Mouse (Mus musculus) hindbrain, embryonic 13.5 days (tissue): ENCODE results near the gene Rnpepl1. TPM values are rescaled to one million over a fixed set of nuclear protein-coding genes. Genes with fewer than 3 reads are reported as not detected.

Experiments used
- ATAC-seq: fragments of 200-750 bp; cut with Nextera tagmentation; 2 replicates; pipeline ENCODE4 v1.8.0; 2017; ENCODE audit warnings: moderate TSS enrichment; ENCODE audit not compliant: low FRiP score
- H3K27ac ChIP-seq: fragments of 300-500 bp; sonication (generic); 2 replicates; pipeline ENCODE4 v1.5.1; 2015; ENCODE audit warnings: inconsistent platforms, mild to moderate bottlenecking, moderate library complexity
- H3K27me3 ChIP-seq: fragments of 300-500 bp; sonication (generic); 2 replicates; pipeline ENCODE4 v1.6.1; 2015; ENCODE audit warnings: mild to moderate bottlenecking, inconsistent platforms
- H3K36me3 ChIP-seq: fragments of 300-500 bp; sonication (generic); 2 replicates; pipeline ENCODE4 v1.6.1; 2015; ENCODE audit warnings: mild to moderate bottlenecking, inconsistent platforms
- H3K4me1 ChIP-seq: fragments of 300-500 bp; sonication (generic); replicated peaks from 2 replicates; pipeline ENCODE4 v1.6.1; 2015; ENCODE audit warnings: inconsistent platforms
- H3K4me2 ChIP-seq: fragments of 300-500 bp; sonication (generic); 2 replicates; pipeline ENCODE4 v1.6.1; 2015; ENCODE audit warnings: inconsistent platforms, mild to moderate bottlenecking, moderate library complexity
- H3K4me3 ChIP-seq: fragments of 300-500 bp; sonication (generic); 2 replicates; pipeline ENCODE4 v1.5.1; 2015; ENCODE audit warnings: mild to moderate bottlenecking, inconsistent platforms
- H3K9ac ChIP-seq: fragments of 300-500 bp; sonication (generic); 2 replicates; pipeline ENCODE4 v1.6.1; 2015; ENCODE audit warnings: mild to moderate bottlenecking, inconsistent platforms
- H3K9me3 ChIP-seq: fragments of 300-500 bp; sonication (generic); 2 replicates; pipeline ENCODE4 v1.6.1; 2016; ENCODE audit warnings: inconsistent platforms
- WGBS: fragments of 180-500 bp; shearing (Covaris S2); methylation state at CpG from one replicate; pipeline ENCODE4 v1.1.7; 2015; 5-methylcytosine and 5-hydroxymethylcytosine counted together
- polyA plus RNA-seq: library from polyadenylated mRNA; unstranded; fragments of >200 nt; fragmentation: Nextera tagmentation; extraction: Ambion mirVana; gene quantifications from 2 replicates; pipeline ENCODE4 v1.2.1, GENCODE M21; 2015

Gene Rnpepl1
- polyA plus RNA-seq, 1 experiment from 2014 or later = 26.5 TPM

DNA sequence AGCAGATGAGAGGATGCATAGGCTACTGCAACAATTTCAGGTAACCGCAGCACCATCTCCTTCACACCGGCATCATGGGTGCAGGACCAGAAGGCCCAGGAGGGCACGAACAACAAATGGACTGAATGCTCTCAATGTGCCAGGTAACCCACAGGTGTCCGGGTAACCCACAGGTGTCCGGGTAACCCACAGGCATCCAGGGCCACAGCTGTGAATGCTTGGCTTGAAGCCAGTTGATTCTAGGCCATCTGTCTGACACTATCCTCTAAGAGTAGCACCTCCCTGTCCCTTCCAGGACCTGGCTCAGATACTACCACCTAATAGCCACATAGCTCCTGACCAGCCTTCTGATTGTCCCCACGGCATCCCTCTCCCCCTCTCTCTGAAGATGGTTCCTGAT is 28.6 kb upstream of the Rnpepl1 start:
- no peaks in the 10 kb centered on the region for H3K4me1 ChIP-seq
- no peaks in the 10 kb centered on the region for H3K36me3 ChIP-seq
- no peak overlapping the region for H3K4me2 ChIP-seq
- 93% methylated on average over 6 of the region's 6 CpGs for WGBS
- no peak for ATAC-seq
- H3K4me3 ChIP-seq = no peak overlapping the region
- H3K9me3 ChIP-seq = no peaks in the 10 kb centered on the region
- H3K9ac ChIP-seq = no peak overlapping the region
- no peak overlapping the region for H3K27ac ChIP-seq
- H3K27me3 ChIP-seq = 0 out of 2 replicates have a peak, but pooled peaks cover 3% of the 10 kb centered on the region

- Histone ChIP-seq H3K27me3 (no peaks in the 10 kb centered on the region), H3K27ac (no peak overlapping the region), H3K9ac (no peak overlapping the region), H3K4me1 (no peaks in the 10 kb centered on the region), H3K9me3 (no peaks in the 10 kb centered on the region), H3K4me2 (no peak overlapping the region), H3K4me3 (no peak overlapping the region), H3K36me3 (no peaks in the 10 kb centered on the region)
- 75% methylated on average over 7 of the region's 7 CpGs for WGBS
- ATAC-seq = no peak
These were observed 21.5 kb upstream of the Rnpepl1 start for GRCm38 (mm10) chr1:92888901-92889655.

- Histone ChIP-seq H3K4me1 (no peaks in the 10 kb centered on the region), H3K27ac (no peak overlapping the region), H3K27me3 (peaks cover 4% of the 10 kb centered on the region; the same call in 1 of the 2 replicates), H3K36me3 (no peaks in the 10 kb centered on the region), H3K4me2 (no peak overlapping the region), H3K9ac (no peak overlapping the region), H3K4me3 (no peak overlapping the region), H3K9me3 (no peaks in the 10 kb centered on the region)
- ATAC-seq = no peak
- WGBS = 77% methylated on average over 3 of the region's 3 CpGs
These were observed 17.8 kb upstream of the Rnpepl1 start for GRCm38 (mm10) chr1:92892791-92893190.

DNA sequence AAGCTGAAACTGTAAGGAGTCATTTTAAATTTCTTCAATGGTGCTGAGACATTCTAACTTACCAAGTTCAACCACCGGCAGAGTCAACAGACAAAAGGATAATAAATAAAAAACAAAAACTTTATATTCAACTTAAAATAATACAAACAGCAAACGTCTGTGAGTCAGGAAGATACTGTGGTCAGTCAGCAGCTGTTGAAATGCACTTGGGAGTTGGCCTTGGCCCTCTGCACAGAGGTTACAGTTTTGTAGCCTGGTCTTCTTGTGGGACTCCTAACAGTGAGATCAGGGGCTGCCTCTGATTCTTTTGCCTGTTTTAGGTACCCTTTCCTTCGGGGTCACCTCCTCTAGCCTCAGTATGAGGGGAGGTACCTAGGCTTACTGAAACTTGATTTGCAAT is 16.7 kb upstream of the Rnpepl1 start:
- Histone ChIP-seq H3K4me3 (no peak overlapping the region), H3K9me3 (no peaks in the 10 kb centered on the region), H3K27ac (no peak overlapping the region), H3K36me3 (no peaks in the 10 kb centered on the region), H3K27me3 (peaks cover 6% of the 10 kb centered on the region; the same call in 1 of the 2 replicates), H3K4me1 (no peaks in the 10 kb centered on the region), H3K9ac (no peak overlapping the region), H3K4me2 (no peak overlapping the region)
- ATAC-seq = no peak
- WGBS = 66% methylated on average over 3 of the region's 3 CpGs

DNA sequence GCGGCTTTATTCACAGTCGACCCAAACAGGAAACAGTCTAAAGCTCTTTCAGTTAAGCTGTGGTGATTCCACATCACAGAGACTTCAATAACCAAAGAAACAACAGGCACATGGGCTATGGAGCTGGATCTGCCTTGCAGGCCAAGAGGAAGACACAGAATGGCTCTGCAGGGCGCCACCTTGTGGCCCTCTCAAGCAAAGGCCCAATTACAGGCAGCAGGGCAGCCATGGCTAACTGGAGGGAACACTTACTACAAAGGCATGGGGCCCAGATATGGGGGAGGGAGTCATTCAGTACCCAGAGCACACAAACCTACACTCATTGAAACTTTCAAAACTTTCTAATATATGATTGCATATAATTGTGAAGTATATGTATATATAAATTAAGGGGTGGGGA is 15.5 kb upstream of the Rnpepl1 start:
- H3K4me3 ChIP-seq = no peak overlapping the region
- H3K27me3 ChIP-seq = peaks cover 16% of the 10 kb centered on the region
- no peaks in the 10 kb centered on the region for H3K36me3 ChIP-seq
- no peak overlapping the region for H3K9ac ChIP-seq
- H3K4me2 ChIP-seq = no peak overlapping the region
- no peaks in the 10 kb centered on the region for H3K9me3 ChIP-seq
- peak; percentile 75 for ATAC-seq
- WGBS = 11% methylated on average over 3 of the region's 3 CpGs
- no peaks in the 10 kb centered on the region for H3K4me1 ChIP-seq
- no peak overlapping the region for H3K27ac ChIP-seq

- Histone ChIP-seq H3K4me2 (peak within 1 kb of the TSS; percentile 47), H3K27me3 (peaks cover 35% of the 10 kb centered on the region), H3K27ac (no peak within 1 kb of the TSS), H3K9ac (0 out of 2 replicates have a peak within 1 kb of the TSS, but pooled peaks have one; percentile 6), H3K36me3 (no peaks in the 10 kb centered on the region), H3K4me3 (peak within 1 kb of the TSS; percentile 21), H3K4me1 (peaks cover 17% of the 10 kb centered on the region), H3K9me3 (no peaks in the 10 kb centered on the region)
- 1% methylated on average over 15 of the region's 15 CpGs for WGBS
- peak; percentile 18 for ATAC-seq
These were observed 7.8 kb upstream of the Rnpepl1 start, which contains the start of gene Ankmy1 for GRCm38 (mm10) chr1:92902786-92903185. TSS of gene Ankmy1 (minus strand) at chr1:92902906.

DNA sequence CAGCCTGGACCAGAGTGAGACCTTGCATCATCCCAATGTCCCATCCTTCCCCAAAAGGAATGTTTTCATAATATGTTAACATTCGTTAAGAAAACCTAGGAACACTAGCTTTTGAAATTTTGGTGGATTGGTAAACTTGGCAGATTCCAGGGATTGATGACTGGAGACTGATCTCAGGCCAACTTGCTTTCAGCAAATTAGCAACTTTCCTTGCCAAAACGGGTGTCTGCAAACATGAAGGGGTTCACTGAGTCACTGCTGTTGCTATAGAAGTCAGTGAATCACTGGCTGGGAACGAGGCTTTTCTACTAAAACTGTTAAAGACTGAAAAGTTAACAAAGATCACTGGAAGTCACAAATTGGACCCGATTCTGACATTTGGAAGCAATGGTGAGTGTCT is 7.0 kb upstream of the Rnpepl1 start:
- Histone ChIP-seq H3K4me3 (no peak overlapping the region), H3K27me3 (peaks cover 34% of the 10 kb centered on the region), H3K27ac (no peak overlapping the region), H3K36me3 (no peaks in the 10 kb centered on the region), H3K4me1 (peaks cover 23% of the 10 kb centered on the region), H3K9me3 (no peaks in the 10 kb centered on the region), H3K4me2 (no peak overlapping the region), H3K9ac (no peak overlapping the region)
- ATAC-seq = no peak
- 79% methylated on average over 4 of the region's 4 CpGs for WGBS

DNA sequence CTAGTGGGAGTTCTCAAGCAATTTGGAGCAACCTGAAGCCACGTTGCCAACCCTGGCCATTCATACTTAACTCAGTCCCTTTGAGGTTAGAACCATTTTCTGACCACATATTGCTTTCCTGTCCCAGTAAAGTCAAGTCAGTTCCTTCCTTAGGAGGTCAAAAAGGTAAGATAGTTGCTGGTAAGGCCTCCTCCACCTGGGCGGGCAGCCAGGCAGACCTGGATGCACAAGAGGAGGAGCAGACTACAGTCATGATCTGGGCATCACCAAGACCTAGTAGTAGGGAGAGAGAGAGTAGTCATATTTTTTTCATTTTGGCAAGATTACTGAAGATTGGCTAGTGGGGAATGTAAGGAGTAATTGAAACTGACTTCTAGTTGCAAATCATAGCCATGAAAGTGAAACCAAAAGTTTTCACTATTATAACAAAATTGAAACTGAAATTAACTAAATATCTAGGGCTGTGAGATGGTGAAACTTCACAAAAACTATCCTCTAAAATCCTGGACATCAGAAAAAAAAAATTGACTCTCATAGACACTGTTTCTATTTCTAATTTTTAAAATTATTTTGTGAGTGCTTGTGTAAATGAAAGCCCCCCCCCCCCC is 4.8 kb upstream of the Rnpepl1 start:
- H3K4me2 ChIP-seq = no peak overlapping the region

GRCm38 (mm10) chr1:92906779-92907631 is 3.6 kb upstream of the Rnpepl1 start, which contains the start of gene Dusp28:
TSS of gene Dusp28 (plus strand) at chr1:92906981.
- peak within 1 kb of the TSS; percentile 70 for H3K4me2 ChIP-seq
- peak; percentile 93 for ATAC-seq
- H3K9ac ChIP-seq = peak within 1 kb of the TSS; percentile 82
- peaks cover 42% of the 10 kb centered on the region for H3K4me1 ChIP-seq
- under 1% methylated on average over 80 of the region's 81 CpGs for WGBS
- no peaks in the 10 kb centered on the region for H3K9me3 ChIP-seq
- H3K36me3 ChIP-seq = no peaks in the 10 kb centered on the region
- peak within 1 kb of the TSS; percentile 72 for H3K4me3 ChIP-seq
- H3K27me3 ChIP-seq = peaks cover 9% of the 10 kb centered on the region
- peak within 1 kb of the TSS; percentile 94 for H3K27ac ChIP-seq

More for the DNA sequence above, 4.8 kb upstream of the Rnpepl1 start:
- Histone ChIP-seq H3K4me3 (no peak overlapping the region), H3K27ac (no peak overlapping the region), H3K9ac (no peak overlapping the region), H3K4me1 (peaks cover 34% of the 10 kb centered on the region), H3K36me3 (no peaks in the 10 kb centered on the region), H3K27me3 (peaks cover 21% of the 10 kb centered on the region), H3K9me3 (no peaks in the 10 kb centered on the region)
- 88% methylated on average over 2 of the region's 2 CpGs for WGBS
- no peak for ATAC-seq

DNA sequence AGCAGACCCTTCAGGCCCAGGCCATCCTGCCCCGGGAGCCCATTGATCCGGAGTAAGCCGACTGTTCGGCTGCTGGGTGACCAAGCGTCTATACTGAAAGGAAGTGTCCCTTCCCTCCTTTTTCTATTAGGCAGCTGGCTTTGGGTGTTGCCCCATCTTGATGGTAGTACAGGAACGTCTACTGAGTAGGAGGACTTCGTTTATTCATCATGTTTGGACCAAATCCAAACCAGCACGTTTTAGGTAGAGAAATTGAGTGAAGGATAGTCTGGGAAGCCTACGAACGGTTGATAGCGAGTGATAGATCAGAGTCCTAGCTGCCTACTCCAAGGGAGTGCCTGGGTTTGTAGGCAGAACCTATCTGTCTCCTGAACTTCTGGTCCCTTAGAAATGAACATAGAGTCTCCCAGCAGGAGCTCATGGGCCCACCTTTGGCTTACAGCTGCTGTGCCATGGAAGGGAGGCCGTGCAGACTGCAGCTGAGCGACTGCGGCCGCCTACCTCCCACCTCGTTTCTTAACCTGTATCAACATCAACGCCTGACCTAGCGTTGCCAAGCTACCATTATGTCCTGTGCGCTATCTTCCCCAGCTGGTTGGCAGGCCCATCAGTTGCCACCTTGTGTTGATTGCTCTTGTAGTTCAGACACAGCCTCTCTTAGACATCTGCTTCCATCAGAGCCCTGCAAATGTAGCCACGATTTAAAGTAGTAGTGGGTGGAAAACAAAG is 2.8 kb upstream of the Rnpepl1 start:
- no peaks in the 10 kb centered on the region for H3K36me3 ChIP-seq
- peaks cover 45% of the 10 kb centered on the region for H3K4me1 ChIP-seq
- peak overlapping the region; percentile 94 for H3K27ac ChIP-seq
- no peaks in the 10 kb centered on the region for H3K9me3 ChIP-seq
- 50% methylated on average over 20 of the region's 20 CpGs for WGBS
- H3K4me3 ChIP-seq = peak overlapping the region; percentile 72
- H3K4me2 ChIP-seq = peak overlapping the region; percentile 70
- peaks cover 7% of the 10 kb centered on the region; the same call in 1 of the 2 replicates for H3K27me3 ChIP-seq
- no peak for ATAC-seq
- peak overlapping the region; percentile 82 for H3K9ac ChIP-seq

GRCm38 (mm10) chr1:92908664-92909063 is 1.9 kb upstream of the Rnpepl1 start:
- WGBS = 91% methylated on average over 3 of the region's 3 CpGs
- Histone ChIP-seq H3K9me3 (no peaks in the 10 kb centered on the region), H3K27ac (no peak overlapping the region), H3K4me3 (no peak overlapping the region), H3K27me3 (peaks cover 7% of the 10 kb centered on the region; the same call in 1 of the 2 replicates), H3K9ac (no peak overlapping the region), H3K4me1 (peaks cover 48% of the 10 kb centered on the region), H3K4me2 (no peak overlapping the region), H3K36me3 (no peaks in the 10 kb centered on the region)
- ATAC-seq = no peak
